Mouse (Mus musculus): ENCODE data around the gene Togaram2. TPM values are rescaled to one million over a fixed set of nuclear protein-coding genes. Genes with fewer than 3 reads are reported as not detected.
"Not testable (repeated sequence)": the region's sequence is repeated elsewhere in the genome, so short reads cannot be mapped to it uniquely, and the experiment has no call there.

The Togaram2 gene
- 0.48 and 0.68 TPM in 2 replicates for polyA plus RNA-seq (2015; fragmentation: Nextera tagmentation; extraction: Ambion mirVana)

DNA sequence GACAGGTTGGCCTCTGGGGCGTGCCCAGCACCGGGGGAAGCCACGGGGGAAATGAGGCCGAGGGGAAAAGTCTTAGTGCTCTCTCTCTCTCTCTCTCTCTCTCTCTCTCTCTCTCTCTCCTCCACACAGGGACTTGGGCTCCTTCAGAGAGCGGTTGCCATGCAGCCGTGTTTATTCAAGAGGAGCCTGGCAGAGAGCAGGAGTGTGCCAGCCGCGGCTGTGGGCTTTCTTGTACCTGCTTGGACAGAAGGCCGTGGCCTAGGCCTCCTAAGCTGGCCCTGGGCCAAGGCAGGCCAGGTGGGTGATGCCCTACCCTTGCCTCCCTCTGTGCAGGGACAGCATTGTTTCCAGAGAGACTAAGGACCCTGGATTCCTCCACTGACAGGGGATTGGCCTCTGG, at the start of gene Togaram2:
Gene Togaram2, plus strand, starts transcription at position 170 of the 400 bp plus-strand sequence.
- no peak within 1 kb of the TSS for H3K4me3 ChIP-seq
- no peaks in the 10 kb centered on the region for H3K36me3 ChIP-seq (replicated peaks)
- WGBS, result 44% methylated on average over 9 of the region's 9 CpGs
- no peaks in the 10 kb centered on the region for H3K9me3 ChIP-seq
- no peaks in the 10 kb centered on the region for H3K27me3 ChIP-seq (replicated peaks)
- no peak within 1 kb of the TSS for H3K9ac ChIP-seq
- peak; percentile 38; the same call in 1 of the 2 replicates for ATAC-seq (replicated peaks)
- H3K4me2 ChIP-seq, result no peak within 1 kb of the TSS
- 0 out of 2 replicates have a peak, but pooled peaks cover 6% of the 10 kb centered on the region for H3K4me1 ChIP-seq
- 0 out of 2 replicates have a peak within 1 kb of the TSS, but pooled peaks have one; percentile 15 for H3K27ac ChIP-seq

DNA sequence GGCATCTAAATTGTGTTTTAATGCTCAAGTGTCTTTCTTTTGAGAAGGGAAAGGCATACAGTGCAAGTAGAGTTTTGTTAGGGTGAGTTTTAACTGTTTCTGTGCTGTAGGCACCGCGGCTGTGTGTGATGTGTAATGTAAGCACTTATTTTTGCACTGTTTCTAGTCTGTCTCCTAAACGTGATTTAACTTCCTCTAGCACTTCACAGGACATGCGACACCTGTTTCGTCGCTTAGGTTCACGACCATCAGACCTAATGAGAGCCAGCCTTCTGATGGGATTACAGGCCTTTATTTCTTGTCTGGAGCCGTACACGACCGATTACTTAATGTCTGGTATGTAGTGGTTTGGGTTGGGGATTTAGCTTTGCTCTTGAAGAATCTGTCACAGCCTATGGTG, 41.3 kb upstream of the Togaram2 start:
- no peak overlapping the region for H3K4me3 ChIP-seq
- H3K27me3 ChIP-seq (replicated peaks), result no peaks in the 10 kb centered on the region
- H3K9ac ChIP-seq, result no peak overlapping the region
- H3K4me2 ChIP-seq, result no peak overlapping the region
- no peak overlapping the region for H3K27ac ChIP-seq
- no peaks in the 10 kb centered on the region for H3K9me3 ChIP-seq
- WGBS, result 89% methylated on average over 10 of the region's 10 CpGs
- no peak for ATAC-seq (replicated peaks)
- H3K36me3 ChIP-seq (replicated peaks), result peaks cover 45% of the 10 kb centered on the region; the same call in 1 of the 2 replicates
- H3K4me1 ChIP-seq, result no peaks in the 10 kb centered on the region

DNA sequence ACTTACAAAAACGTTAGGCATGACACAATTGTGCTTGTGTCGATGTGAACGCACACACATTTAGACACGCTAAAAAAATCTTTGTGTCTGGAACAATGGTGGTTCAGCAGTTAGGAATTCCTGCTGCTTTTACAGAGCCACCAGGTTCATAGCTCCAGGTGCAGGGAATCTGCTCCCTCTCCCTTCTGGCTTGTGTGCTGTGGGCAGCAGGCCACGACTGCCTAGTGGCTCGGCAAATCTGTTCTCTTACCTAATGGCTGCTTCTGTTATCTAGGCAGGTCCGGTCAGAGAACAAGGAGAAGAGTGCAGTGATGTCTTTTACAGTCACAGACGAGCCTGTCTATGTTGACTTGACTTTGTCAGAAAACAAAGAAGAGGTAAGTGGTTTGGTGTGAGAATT, 39.7 kb upstream of the Togaram2 start:
- Histone ChIP-seq H3K27ac (no peak overlapping the region), H3K4me3 (no peak overlapping the region), H3K9ac (no peak overlapping the region), H3K36me3 (replicated peaks) (peaks cover 40% of the 10 kb centered on the region; the same call in 1 of the 2 replicates), H3K4me2 (no peak overlapping the region), H3K27me3 (replicated peaks) (no peaks in the 10 kb centered on the region), H3K4me1 (no peaks in the 10 kb centered on the region), H3K9me3 (no peaks in the 10 kb centered on the region)
- WGBS, result 91% methylated on average over 8 of the region's 8 CpGs
- no peak for ATAC-seq (replicated peaks)

DNA sequence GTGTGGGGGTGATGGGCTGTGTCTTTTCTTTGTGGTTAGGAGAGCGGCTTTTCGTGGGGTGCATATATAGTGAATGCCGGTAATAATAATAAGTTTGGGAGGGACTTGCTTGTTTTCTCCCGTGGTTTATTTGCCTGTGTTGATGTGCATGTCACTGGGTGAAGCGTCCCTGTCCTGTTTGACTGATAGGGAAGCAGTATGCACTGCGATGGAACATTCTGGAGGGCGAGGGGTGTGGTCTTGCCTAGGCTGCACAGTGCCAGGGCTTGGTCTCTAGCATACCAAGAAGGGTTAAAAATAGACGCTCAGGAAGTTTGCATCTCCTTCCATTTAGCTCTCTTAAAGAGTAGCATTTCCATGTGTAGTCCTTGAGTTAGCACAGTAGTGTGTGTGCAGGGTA, 36.3 kb upstream of the Togaram2 start:
- H3K27ac ChIP-seq, result no peak overlapping the region
- H3K4me3 ChIP-seq, result no peak overlapping the region
- no peaks in the 10 kb centered on the region for H3K9me3 ChIP-seq
- H3K36me3 ChIP-seq (replicated peaks), result peaks cover 51% of the 10 kb centered on the region
- no peaks in the 10 kb centered on the region for H3K4me1 ChIP-seq
- no peak overlapping the region for H3K4me2 ChIP-seq
- no peak for ATAC-seq (replicated peaks)
- H3K9ac ChIP-seq, result no peak overlapping the region
- 94% methylated on average over 8 of the region's 8 CpGs for WGBS
- no peaks in the 10 kb centered on the region for H3K27me3 ChIP-seq (replicated peaks)

DNA sequence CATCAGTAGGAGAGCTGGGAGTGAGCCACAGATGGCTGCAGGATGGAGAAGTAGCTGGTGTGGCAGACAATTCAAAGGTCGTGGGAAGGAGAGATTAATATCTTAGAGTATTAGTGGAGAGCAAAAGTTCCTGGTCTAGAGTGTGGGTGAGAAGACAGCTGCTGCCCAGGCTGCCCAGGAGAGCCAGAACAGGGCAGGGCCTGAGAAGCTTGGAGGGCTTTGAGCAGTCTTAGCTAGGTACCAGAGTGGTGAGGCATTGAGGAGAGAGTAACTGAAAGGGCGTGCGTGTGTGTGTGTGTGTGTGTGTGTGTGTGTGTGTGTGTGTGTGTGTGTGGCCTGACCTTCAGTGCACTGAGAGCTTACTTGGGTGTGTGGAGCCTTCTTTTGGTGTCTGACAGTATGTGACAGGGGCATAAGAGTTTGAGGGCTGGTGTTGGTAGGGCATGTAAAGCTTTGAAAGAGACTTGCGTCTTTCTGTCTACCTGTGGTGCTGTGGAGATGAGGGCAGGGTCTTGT, 35.3 kb upstream of the Togaram2 start:
- no peak for ATAC-seq (replicated peaks)
- Histone ChIP-seq H3K4me2 (no peak overlapping the region), H3K27me3 (replicated peaks) (no peaks in the 10 kb centered on the region), H3K4me1 (no peaks in the 10 kb centered on the region), H3K4me3 (no peak overlapping the region), H3K9me3 (no peaks in the 10 kb centered on the region), H3K9ac (no peak overlapping the region), H3K36me3 (replicated peaks) (peaks cover 52% of the 10 kb centered on the region), H3K27ac (no peak overlapping the region)
- WGBS, result 87% methylated on average over 4 of the region's 4 CpGs

DNA sequence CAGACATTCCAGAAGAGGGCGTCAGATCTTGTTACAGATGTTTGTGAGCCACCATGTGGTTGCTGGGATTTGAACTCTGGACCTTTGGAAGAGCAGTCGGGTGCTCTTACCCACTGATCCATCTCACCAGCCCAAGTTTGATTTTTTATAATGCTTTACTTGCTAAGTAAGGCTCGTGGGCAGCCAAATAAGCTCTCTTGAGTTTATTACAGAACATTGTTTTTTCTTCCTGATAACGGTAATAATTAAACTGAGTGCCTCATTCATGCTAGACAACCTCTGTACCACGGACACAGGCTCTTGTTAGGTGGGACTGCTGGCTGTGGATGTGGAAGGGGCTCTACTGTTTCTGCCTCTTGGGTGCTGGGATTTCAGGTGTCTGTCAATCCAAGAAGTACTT, 34.0 kb upstream of the Togaram2 start:
- H3K4me3 ChIP-seq; H3K9me3 ChIP-seq; H3K27me3 ChIP-seq (replicated peaks); H3K9ac ChIP-seq; H3K4me1 ChIP-seq; H3K4me2 ChIP-seq; ATAC-seq (replicated peaks); H3K27ac ChIP-seq: not testable (repeated sequence)
- peaks cover 40% of the 10 kb centered on the region for H3K36me3 ChIP-seq (replicated peaks)
- WGBS, result 87% methylated on average over 5 of the region's 5 CpGs

DNA sequence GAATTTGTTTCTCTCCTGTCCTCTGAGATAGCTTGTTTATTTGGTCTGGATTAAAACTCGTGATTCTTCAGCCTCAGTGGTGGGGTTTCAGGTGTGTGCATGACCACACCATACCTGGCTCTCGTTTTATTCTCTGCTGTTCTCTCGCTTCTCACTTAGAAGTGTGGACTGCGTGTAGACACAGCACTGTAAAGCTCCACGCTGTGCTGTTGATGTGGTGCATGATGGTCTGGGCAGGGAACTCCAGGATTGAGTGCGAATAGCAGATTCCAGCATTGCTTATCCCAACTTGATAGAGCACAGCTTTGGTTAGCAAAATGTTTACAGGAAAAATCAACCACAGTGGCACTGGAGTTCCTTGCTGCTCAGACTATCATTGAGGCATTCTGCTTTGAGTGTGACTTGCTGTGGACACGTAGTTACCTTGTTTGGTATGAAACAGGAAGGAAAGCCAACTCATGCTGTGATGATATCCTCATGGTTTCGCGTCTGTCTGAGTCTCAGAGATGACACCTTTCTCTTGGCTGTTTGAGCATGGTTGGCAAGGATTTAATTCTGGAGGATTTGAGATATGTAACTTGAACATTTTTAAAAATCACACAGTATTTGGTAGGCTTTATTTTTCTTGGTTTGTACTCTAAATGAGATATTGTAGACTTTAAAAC, 32.5 kb upstream of the Togaram2 start:
- ATAC-seq (replicated peaks), result no peak
- peaks cover 36% of the 10 kb centered on the region for H3K36me3 ChIP-seq (replicated peaks)
- H3K4me3 ChIP-seq, result no peak overlapping the region
- no peaks in the 10 kb centered on the region for H3K27me3 ChIP-seq (replicated peaks)
- 93% methylated on average over 9 of the region's 9 CpGs for WGBS
- no peaks in the 10 kb centered on the region for H3K4me1 ChIP-seq
- no peak overlapping the region for H3K4me2 ChIP-seq
- H3K9me3 ChIP-seq, result no peaks in the 10 kb centered on the region
- no peak overlapping the region for H3K27ac ChIP-seq
- H3K9ac ChIP-seq, result no peak overlapping the region

DNA sequence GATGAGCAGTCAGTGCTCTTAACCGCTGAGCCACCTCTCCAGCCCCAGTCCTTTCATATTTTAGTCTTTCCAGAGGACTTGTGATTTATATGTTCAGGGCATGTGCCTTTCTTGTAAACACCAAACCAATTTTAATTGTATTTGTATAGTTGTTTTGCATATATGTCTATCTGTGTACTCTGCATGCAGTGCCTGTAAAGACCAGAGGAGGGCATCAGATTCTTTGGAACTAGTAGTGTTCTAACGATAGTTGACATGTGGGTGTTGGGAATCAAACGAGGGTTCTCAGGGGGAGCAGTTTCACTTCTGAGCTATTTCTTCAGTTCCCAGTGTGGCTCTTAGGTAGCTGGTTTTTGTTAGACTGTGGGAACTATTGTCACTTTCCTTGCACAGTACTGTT, 30.9 kb upstream of the Togaram2 start:
- Histone ChIP-seq H3K27me3 (replicated peaks) (no peaks in the 10 kb centered on the region), H3K4me3 (no peak overlapping the region), H3K36me3 (replicated peaks) (peaks cover 28% of the 10 kb centered on the region), H3K4me2 (no peak overlapping the region), H3K9me3 (no peaks in the 10 kb centered on the region), H3K4me1 (no peaks in the 10 kb centered on the region), H3K27ac (no peak overlapping the region), H3K9ac (no peak overlapping the region)
- ATAC-seq (replicated peaks), result no peak
- 85% methylated on average over 3 of the region's 3 CpGs for WGBS

DNA sequence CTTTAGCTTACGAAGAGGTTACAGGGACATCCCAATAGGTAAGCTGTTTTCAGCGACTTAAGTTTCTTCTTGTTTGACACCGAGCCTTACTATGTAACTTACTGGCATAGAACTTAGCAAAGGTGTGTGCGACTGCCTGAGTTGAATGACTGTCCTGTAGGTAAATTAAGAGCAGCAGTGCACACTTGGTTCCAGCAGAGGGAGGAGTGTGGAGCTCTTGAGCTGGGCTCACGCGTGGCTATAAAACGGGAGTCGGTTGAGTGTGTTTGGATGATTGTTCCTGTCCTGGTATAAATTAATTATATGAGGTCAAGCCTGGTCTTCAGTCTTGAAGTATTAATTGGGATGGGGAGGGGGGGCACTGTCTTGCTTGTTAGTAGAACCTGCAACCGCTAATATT, 23.1 kb upstream of the Togaram2 start:
- peaks cover 14% of the 10 kb centered on the region; the same call in 1 of the 2 replicates for H3K36me3 ChIP-seq (replicated peaks)
- no peaks in the 10 kb centered on the region for H3K9me3 ChIP-seq
- no peaks in the 10 kb centered on the region for H3K27me3 ChIP-seq (replicated peaks)
- H3K4me3 ChIP-seq, result no peak overlapping the region
- H3K27ac ChIP-seq, result no peak overlapping the region
- 93% methylated on average over 9 of the region's 9 CpGs for WGBS
- no peaks in the 10 kb centered on the region for H3K4me1 ChIP-seq
- H3K9ac ChIP-seq, result no peak overlapping the region
- H3K4me2 ChIP-seq, result no peak overlapping the region
- no peak for ATAC-seq (replicated peaks)

DNA sequence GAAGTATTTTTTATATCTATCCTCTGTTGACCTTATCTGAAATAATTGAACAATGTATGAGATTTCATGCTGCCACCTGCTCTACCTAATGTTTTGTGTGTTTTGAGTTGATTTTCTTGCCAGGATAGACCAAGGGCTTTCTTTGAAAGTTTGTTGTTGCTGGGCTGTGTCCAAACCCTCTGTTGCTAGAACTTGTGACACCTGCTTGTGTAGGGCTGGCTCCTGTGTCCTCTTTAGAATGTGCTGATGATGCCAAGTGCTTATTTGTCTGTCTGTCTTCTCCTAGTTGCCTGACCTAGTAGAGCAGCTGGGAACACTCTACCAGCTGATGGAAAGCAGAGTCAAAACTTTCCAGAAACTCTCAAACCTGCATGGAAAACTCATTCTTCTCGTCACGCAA, 20.6 kb upstream of the Togaram2 start:
- H3K4me1 ChIP-seq, result no peaks in the 10 kb centered on the region
- no peak for ATAC-seq (replicated peaks)
- peaks cover 8% of the 10 kb centered on the region; the same call in 1 of the 2 replicates for H3K36me3 ChIP-seq (replicated peaks)
- no peak overlapping the region for H3K4me3 ChIP-seq
- H3K9me3 ChIP-seq, result no peaks in the 10 kb centered on the region
- H3K9ac ChIP-seq, result no peak overlapping the region
- no peak overlapping the region for H3K27ac ChIP-seq
- WGBS, result 93% methylated on average over 2 of the region's 2 CpGs
- H3K4me2 ChIP-seq, result no peak overlapping the region
- no peaks in the 10 kb centered on the region for H3K27me3 ChIP-seq (replicated peaks)

DNA sequence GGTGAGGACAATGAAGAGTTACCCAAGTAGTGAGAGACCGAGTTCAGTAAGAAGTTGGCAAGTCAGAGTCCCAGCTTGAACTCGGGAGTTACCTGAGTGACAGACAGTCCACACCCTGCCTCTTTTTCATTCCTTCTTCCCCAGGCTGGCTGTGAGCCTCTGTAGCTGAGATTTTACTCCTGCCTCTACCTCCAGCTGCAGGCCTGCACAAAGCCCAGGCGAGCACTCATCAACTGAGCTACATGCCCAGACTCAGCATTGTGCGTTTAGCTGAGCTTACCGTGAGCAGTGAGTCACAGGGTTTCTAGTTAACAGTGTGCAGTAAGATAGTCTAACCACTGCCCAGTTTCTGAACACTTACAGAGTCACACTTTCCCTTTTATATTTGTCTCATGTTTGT, 20.1 kb upstream of the Togaram2 start:
- H3K36me3 ChIP-seq (replicated peaks), result peaks cover 8% of the 10 kb centered on the region; the same call in 1 of the 2 replicates
- no peak overlapping the region for H3K4me2 ChIP-seq
- no peak overlapping the region for H3K27ac ChIP-seq
- H3K9ac ChIP-seq, result no peak overlapping the region
- ATAC-seq (replicated peaks), result no peak
- 96% methylated on average over 5 of the region's 5 CpGs for WGBS
- H3K9me3 ChIP-seq, result no peaks in the 10 kb centered on the region
- H3K4me3 ChIP-seq, result no peak overlapping the region
- H3K27me3 ChIP-seq (replicated peaks), result no peaks in the 10 kb centered on the region
- no peaks in the 10 kb centered on the region for H3K4me1 ChIP-seq

DNA sequence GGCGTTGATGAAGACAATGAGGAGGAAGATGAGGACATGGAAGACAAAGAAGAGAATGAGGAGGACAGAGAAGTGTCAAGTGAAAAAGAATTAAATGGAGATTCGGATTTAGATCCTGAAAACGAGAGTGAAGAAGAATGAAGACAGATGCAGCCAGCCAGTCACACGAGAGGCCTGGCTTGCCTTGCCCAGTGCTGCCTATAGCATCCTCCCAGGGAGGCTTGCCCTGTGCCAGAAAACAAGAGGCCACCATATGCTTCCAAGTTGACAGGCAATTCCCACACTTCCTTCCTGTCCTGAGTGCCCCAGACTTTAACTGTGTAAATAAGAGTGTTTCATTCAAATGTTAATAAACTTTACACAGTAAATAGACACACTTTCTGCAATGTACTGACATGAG, 15.5 kb upstream of the Togaram2 start:
- Histone ChIP-seq H3K9me3 (no peaks in the 10 kb centered on the region), H3K9ac (no peak overlapping the region), H3K27ac (no peak overlapping the region), H3K4me1 (no peaks in the 10 kb centered on the region), H3K36me3 (replicated peaks) (peaks cover 2% of the 10 kb centered on the region; the same call in 1 of the 2 replicates), H3K4me2 (no peak overlapping the region), H3K4me3 (no peak overlapping the region), H3K27me3 (replicated peaks) (no peaks in the 10 kb centered on the region)
- ATAC-seq (replicated peaks), result no peak
- 81% methylated on average over 4 of the region's 4 CpGs for WGBS

DNA sequence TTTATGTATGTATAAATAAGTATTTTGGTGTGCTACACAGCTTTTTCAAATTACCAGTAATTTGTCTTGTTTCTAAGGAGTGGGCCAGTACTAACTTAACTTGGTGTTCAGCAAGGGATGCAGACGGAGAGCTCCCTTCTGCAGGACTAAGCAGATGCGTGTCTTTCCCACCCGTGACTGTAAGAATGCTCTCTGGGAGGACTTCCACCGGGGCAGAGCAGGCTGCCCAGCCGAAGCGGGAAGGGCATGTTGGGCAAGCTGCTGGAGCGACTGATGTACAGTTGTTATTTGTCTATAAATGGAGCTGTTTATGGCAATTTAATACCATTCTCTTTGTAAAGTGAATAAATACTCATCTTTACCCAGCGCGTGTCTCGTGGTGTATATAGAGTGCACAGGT, 14.4 kb upstream of the Togaram2 start:
- Histone ChIP-seq H3K4me2 (no peak overlapping the region), H3K36me3 (replicated peaks) (peaks cover 2% of the 10 kb centered on the region; the same call in 1 of the 2 replicates), H3K9ac (no peak overlapping the region), H3K4me3 (no peak overlapping the region), H3K27me3 (replicated peaks) (no peaks in the 10 kb centered on the region), H3K4me1 (peaks cover 4% of the 10 kb centered on the region), H3K9me3 (no peaks in the 10 kb centered on the region), H3K27ac (no peak overlapping the region)
- 92% methylated on average over 10 of the region's 10 CpGs for WGBS
- ATAC-seq (replicated peaks), result no peak

All from midbrain, embryonic 15.5 days (tissue).